Mouse (Mus musculus) right cerebral cortex, postnatal 25 days (tissue): Measurements from ENCODE around the gene Enpp3.

Experiments
- DNase-seq: peaks from one replicate; pipeline ENCODE4 v3.0.0; 2022

Enpp3 gene

GRCm38 (mm10) chr10:24763257-24763656 is 79.4 kb downstream of the Enpp3 start:
- DNase-seq = no peak

DNA sequence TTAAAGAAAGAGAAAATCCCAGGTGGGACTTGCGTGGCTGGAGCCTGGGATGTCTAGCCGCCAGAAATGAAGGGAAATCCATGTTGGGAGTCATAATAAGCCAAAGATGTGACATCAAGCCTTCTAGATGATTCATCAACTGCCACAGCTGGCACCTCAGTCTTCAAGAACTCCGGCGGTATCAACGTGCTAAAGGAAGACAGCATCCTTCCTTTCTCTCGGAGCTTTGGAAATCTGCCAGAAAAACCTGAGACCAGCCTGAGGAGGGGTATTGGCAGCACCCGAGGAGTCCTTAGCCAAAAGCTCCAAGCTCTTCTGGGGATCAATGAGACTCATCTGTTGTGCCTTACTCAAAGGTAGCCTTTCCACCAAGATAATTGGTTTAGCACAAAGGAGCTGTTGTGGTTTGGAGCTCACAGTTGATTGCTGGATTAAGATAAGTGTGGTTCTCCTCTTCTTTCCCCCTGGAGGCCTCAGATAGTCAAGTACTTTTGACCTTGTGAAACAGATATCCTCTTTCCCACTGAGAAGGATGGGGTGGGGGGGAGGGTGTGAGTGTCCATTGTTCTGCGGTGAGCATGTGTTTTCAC is 84.2 kb downstream of the Enpp3 start:
- DNase-seq = no peak

DNA sequence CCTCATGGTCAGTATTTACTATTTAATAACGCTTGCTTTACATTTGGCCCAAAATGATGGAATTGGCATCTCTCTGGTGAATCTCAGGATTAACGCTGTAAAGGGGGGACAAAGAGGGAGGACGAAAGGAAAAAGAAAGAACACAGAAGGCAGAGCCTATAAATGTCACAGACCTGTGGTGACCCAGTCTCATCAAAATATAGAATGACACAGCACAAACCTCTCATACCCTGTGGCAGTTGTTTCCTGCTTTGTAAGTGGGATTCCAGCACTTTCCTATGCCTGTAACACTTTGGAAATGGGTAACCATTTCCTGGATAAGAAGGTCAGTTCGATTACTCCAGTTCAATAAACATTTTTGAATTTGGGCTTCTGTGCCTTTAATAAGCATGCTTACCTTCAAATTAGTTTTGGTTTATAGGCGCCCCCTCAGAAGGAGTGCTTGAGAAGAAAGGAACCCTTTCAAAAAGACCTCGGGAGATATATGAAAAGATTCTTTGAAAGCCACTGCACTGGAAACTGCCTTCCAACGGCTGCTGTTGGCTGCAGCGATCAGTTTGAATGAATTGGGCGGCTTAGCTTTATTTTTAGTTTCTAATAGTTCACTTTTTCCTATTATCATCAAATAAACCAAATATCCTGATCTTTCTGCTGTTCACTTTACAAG is 87.6 kb downstream of the Enpp3 start:
- DNase-seq = no peak

DNA sequence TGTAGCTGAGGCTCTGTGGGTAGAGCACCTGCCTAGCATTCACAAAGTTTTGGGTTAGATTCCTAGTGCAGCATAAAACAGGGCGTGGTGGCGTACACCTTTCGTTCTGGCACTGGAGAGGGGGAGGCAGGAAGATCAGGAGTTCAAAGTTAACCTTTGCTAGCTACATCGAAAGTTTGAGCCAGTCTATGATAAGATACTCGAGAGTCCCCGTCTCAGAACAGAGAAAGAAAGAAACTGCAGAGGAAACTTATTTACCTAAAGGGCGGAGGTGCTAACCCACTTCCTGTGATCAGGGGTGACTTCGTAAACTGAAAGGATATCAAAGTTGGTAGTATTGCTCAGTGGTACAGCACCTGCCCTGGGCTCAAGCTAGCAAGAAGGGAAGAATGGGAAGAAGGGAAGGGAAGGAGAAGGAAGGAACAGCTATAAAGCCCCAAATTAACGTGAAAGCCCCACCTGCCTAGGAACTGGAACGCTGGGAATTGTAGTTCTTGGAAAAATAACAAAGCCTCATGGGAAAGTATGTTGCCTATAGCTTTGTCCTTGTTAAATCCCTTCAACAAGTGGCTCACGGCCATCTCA is 88.3 kb downstream of the Enpp3 start:
- no peak for DNase-seq

DNA sequence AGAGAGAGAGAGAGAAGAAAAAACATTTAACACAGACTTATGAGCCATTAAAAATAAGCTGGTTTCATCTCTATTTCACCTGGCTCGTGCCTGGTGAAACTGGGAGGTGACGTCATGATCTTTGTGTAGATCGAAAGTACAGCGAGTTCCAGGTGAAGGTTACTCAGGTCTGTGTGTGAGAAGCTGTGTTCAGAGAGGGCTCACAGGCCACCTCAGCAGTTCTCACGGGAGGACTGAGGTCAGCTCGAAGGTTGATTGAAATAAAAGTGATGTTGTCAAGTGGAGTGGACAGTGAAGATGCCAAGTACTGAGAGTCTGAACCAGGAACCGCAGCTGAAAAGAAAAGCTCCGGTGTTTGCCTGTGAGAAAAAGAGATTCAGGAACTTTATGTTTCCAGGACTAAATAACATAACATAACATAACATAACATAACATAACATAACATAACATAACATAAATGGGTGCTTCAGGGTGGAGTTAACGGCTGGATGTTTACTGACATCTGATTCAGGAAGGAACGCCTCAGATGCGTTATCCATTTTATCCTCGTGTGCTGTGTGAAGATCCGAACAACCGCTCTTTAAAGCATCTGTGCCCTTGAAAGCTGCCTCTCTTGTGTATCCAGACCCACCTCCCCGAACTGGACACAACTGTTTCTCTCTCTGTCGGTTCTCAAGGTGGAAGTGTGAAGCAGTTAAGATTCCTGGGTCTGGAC is 88.9 kb downstream of the Enpp3 start:
- no peak for DNase-seq

GRCm38 (mm10) chr10:24742950-24743487 is 99.6 kb downstream of the Enpp3 start:
- DNase-seq = no peak

- no peak for DNase-seq
These were observed 101.1 kb downstream of the Enpp3 start for GRCm38 (mm10) chr10:24741229-24742198.

DNA sequence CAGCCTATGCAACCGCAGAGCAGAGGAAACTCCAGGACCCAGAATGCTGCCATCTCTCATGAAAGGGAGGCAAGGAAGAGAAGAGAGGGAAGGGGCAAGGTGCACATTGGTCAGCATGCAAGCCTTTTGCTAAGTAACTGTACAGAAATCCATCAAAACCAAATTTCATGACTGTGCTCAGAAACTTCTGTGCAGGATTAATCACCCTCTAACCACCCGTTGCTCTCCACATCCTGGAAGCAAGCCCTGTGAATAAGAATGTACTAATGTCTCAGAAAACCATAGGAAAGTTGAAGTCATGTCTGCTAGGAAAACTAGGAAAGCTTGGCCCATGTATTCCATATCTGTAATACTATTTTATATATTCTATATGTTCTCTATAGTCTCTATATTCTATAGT is 103.5 kb downstream of the Enpp3 start:
- DNase-seq = no peak

- no peak for DNase-seq
These were observed 104.2 kb downstream of the Enpp3 start for GRCm38 (mm10) chr10:24738456-24738855.

DNA sequence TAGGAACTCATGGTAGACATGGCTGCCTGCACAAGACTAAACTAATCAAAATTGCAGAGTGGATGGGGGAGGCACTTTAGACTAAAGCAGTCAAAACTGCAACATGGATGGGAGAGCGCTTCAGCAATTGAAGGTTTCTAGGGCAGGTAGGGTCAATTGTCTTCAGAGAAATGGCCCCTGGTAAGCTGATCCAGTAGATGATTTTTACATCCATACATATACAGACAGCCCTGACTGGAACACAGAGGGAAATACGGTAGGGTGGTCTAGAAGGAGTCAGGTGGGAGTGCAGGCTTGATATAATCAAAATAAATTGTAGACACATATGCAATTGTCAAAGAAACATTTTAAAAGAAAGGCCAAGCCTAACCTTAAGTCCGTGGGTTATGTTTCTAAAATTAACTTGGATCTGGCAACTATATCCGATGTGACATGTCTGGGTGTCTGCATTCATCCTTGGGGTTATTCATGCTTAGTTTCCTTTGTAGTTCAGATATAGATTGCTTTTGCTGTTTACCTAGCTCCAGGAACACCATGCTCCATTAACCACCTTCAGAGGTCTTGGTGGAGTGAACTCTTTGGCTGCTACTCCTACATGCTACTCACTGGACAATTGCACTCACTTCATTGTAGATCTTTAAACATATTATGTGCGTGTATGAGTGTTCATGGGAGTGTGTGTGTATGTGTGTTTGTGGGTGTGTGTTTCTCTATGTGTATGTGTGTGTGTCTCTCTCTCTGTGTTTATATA is 107.4 kb downstream of the Enpp3 start:
- DNase-seq = no peak

DNA sequence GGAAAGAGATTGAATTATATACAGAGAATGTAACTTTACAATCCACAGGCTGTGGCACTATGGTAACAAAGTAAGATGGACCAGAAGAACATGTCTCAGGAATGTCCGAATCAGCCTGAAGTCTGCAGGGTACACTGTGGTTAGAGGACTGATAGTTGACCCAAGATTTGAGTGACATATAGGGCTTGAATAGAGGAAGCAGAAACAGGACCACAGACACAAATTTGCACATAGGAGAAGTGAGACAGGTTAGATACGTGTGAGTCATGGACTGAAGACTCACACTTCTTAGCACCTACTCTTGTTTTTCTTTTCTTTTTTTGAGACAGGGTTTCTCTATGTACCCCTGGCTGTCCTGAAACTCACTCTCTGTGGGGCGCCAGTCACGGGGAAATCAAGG is 115.1 kb downstream of the Enpp3 start:
- DNase-seq = no peak

GRCm38 (mm10) chr10:24725197-24725596 is 117.4 kb downstream of the Enpp3 start:
- no peak for DNase-seq
